Mouse (Mus musculus): ENCODE results near the gene Rep15.

The Rep15 gene

DNA sequence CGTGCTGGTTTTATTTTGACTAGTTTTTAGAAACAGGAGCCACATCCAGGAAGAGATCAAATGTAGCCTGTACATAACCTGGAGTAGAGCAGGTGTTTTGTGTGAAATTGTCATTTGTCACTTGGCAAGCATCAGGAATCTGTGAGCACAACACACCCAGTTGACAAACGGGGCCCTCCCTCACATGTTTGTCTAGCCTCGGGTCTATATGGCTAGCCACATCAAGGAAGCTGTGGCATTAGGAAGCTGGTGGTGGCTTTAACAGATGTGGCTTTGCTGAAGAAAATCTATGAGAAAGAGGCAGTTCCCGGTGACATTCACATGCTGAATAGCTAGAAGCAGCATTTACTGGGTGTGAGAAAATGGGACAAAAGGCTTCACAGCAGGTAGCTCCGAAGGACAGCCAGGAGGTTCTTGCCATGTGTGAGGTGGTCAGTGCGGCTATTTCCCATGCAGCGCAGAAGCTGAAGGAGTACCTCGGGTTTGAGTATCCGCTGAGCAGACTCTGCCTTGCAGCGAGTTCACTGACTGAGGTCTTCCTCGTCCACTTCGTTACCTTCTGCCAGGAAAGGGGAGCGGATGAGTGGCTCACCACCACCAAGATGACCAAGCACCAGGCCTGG, at the start of gene Rep15:
Gene Rep15, plus strand, starts transcription at position 282 of the 623 bp plus-strand sequence.
- DNase-seq (ENCODE audit: low read depth, low spot score) = no peak

GRCm38 (mm10) chr6:146984569-146984968, 47.8 kb upstream of the Rep15 start:
- no peak for DNase-seq (ENCODE audit: low read depth, low spot score)

GRCm38 (mm10) chr6:146994236-146994635, 38.1 kb upstream of the Rep15 start:
- no peak for DNase-seq (ENCODE audit: low read depth, low spot score)

- no peak for DNase-seq (ENCODE audit: low read depth, low spot score)
Observed at GRCm38 (mm10) chr6:146995391-146995790, 37.0 kb upstream of the Rep15 start.

- DNase-seq (ENCODE audit: low read depth, low spot score) = no peak
Observed at GRCm38 (mm10) chr6:146995878-146996277, 36.5 kb upstream of the Rep15 start.

DNA sequence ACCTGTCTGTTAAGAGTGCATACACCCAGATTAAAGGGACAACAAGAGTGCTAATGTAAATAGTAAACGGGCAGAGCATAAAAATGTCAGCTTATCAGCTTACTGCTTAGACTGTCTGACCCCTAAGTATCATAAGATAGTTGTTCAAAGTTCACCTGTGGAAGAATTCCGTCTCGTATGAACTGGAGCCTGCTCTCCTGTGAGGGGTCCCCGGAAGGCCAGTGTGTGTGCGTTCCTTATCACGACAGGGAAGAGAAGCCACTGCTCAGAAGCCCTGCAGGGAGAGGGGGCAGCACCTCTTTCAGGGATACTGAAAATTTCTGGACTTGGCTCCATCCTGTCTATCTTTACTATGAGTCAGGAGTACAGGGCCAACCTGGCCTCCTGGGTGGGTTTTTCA, 35.4 kb upstream of the Rep15 start:
- no peak for DNase-seq (ENCODE audit: low read depth, low spot score)

- no peak for DNase-seq (ENCODE audit: low read depth, low spot score)
Observed at GRCm38 (mm10) chr6:146998710-146999109, 33.7 kb upstream of the Rep15 start.

- DNase-seq (ENCODE audit: low read depth, low spot score) = no peak
Observed at GRCm38 (mm10) chr6:146999302-146999701, 33.1 kb upstream of the Rep15 start.

DNA sequence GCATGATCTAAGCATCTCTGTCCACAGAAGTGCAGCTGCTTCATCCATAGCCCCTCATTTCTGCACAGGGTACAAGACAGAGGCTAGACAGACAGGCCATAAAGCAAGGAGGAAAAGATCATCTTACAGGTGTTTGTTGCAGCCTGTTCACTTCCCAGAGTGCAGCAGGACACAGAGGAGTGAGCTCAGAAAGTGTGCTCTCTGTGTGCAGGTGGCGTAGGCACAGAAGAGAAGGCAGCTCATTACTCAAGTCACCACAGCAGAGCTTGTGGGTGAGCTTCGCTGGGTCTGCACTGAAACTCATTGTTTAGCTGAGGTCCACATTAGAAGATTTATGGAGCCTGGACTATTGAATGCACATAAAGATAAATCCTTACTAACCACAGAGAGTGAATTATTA, 32.6 kb upstream of the Rep15 start:
- DNase-seq (ENCODE audit: low read depth, low spot score) = no peak

- DNase-seq (ENCODE audit: low read depth, low spot score) = no peak
Observed at GRCm38 (mm10) chr6:147008148-147008547, 24.2 kb upstream of the Rep15 start.

GRCm38 (mm10) chr6:147010358-147010757, 22.0 kb upstream of the Rep15 start:
- no peak for DNase-seq (ENCODE audit: low read depth, low spot score)

DNA sequence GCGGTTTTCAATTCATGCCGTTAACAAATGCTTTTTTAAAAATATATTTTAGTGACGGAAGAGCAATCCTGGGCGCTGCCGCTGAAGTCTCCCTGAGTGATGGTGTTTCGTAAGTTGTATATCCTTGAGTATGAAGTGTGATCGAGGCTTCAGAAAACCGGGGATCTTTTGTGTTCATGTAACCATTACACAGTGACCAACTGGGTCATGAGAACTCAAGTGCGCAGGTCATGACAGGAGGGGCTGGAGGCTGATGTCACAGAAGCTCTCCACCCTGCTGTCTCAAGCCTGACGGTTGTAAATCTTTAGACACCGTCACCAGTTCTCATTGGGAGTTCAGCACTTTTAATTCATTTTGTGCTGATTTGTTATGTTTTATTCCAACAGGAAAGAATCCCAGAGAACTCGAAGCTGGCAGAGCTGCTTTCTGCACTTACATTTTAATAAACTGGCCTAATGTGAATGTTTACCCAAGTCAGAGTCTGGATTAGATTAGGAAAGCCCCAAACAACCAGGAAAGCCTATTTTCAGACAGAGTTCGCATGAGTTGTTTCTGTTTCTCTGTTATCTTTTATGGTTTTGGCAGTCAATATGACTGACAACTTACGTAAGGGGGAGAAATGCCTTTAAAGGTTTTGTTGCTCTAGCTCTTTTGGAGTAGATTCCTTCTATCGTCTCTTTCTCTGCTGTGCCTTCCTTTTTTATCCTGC, 21.4 kb upstream of the Rep15 start:
- no peak for DNase-seq (ENCODE audit: low read depth, low spot score)

GRCm38 (mm10) chr6:147011555-147011954, 20.8 kb upstream of the Rep15 start:
- DNase-seq (ENCODE audit: low read depth, low spot score) = no peak

DNA sequence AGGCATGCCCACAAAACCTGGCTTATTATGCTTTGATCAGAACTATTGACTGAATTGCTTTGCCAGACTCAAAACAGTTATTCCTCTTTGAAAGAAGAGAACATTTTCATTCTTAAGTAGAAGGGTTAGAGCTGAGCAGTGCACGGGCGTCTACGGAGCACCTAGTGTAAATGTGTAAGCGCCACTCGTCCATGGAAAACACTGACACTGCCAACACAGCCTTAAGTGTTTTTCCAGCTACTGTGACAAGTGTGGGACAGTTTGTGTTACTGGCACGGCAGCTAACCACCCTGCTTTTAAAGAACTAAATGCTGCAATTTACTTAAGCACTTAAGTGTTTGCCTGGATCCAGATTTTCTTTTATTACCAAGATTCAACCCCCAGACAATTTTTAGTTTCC, 20.4 kb upstream of the Rep15 start:
- no peak for DNase-seq (ENCODE audit: low read depth, low spot score)

- no peak for DNase-seq (ENCODE audit: low read depth, low spot score)
Observed at GRCm38 (mm10) chr6:147013546-147013945, 18.8 kb upstream of the Rep15 start.

- DNase-seq (ENCODE audit: low read depth, low spot score) = no peak
Observed at GRCm38 (mm10) chr6:147017906-147018305, 14.5 kb upstream of the Rep15 start.

GRCm38 (mm10) chr6:147018364-147018763, 14.0 kb upstream of the Rep15 start:
- DNase-seq (ENCODE audit: low read depth, low spot score) = no peak

GRCm38 (mm10) chr6:147021181-147021580, 11.2 kb upstream of the Rep15 start:
- no peak for DNase-seq (ENCODE audit: low read depth, low spot score)

DNA sequence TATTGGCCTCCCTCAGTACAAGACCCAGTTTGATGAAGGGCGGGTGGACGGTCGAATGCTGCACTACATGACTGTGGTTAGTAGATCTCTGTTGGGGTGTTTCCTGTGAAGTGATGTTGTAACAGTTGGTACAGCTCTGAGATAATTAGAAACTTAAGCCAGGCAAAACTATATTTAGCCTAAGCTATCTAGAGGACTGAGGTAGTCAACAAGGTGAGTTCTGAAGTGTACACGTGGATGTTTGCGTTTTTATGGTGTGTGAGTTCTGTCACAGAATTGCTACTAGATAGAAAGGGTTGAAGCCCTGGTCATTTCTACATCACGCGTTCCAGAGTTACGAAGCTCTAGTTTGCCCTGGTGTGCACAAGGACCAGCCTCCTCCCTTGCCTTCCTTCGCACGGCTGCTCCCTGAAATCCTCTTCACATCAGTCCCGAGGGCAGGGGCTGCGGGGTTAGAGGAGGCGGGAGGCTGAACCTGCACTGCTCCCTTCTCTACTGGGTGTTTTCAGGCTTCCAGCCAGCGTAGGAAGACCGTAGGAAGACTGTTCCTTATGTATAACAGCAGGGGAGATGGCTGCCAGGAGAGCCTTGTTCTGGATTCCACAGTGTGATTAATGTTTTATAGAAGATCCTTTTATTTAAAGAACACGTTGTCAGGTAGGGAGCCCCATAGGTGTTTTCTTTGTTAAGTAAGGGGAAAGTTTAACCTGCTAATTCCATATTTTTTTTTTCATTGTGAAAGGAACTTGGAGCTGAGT, 9.8 kb upstream of the Rep15 start:
- DNase-seq (ENCODE audit: low read depth, low spot score) = no peak

DNA sequence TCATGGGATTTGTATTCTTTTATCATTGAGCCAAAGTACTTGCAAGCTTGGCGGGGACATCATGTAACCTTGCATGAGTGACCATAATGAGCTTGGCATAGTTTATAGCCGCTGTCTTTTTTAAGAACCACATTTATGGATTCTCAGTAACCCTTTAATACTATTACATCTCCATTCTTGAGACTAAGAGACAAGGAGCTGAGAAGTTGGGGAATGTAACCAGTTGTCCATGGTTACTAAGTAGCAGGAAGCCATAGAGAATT, 9.3 kb upstream of the Rep15 start:
- DNase-seq (ENCODE audit: low read depth, low spot score) = no peak

- no peak for DNase-seq (ENCODE audit: low read depth, low spot score)
Observed at GRCm38 (mm10) chr6:147023568-147023967, 8.8 kb upstream of the Rep15 start.

DNA sequence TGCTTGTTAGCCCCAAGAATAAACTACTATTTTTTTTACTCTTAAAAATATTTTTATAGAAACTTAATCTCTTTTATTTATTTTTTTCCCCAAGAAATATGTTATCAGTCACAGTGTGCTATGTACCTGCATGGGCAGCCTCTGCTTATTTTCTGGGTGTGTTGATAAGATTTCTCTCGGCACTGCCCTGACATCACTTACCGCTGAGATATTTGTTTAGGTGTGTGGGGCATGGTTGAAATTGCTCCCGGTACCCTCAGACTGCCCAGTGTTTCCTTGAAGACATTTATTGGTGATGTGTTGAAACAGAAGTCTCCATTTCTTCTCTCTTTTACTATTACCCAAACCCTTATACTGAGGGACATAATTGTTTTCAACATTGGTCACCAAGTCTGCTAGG, 7.6 kb upstream of the Rep15 start:
- no peak for DNase-seq (ENCODE audit: low read depth, low spot score)

- no peak for DNase-seq (ENCODE audit: low read depth, low spot score)
Observed at GRCm38 (mm10) chr6:147028396-147028795, 4.0 kb upstream of the Rep15 start.
